Mouse (Mus musculus): Measurements from ENCODE around the gene D930007J09Rik.

DNA sequence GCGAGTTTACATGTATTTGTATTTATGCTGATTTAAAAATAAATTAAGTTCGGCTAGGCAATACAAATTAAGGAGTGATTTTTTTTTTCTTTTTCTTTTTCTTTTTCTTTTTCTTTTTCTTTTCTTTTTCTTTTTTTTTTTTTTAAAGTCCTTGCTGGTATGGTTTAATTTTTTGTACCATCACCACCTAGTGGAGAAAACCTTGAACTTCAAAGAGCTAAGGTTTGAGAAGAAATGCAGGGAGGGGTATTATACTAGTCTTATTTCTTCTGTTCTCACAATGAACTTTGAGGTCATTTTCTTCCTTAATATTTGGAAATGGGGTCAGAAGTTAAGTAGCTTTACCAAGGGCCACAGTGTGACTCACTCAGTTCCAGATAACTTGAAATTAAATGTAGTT lies 3.5 kb downstream of the D930007J09Rik start:
- TF ChIP-seq CTCF (IDR thresholded peaks at IDR 0.05; ENCODE audit: control insufficient read depth, insufficient read depth, insufficient read length) = no peak
- TF ChIP-seq USF1 (IDR thresholded peaks at IDR 0.05; ENCODE audit: low read depth) = no peak
